In genomic region chr2:31060787-31061730, GRCm38 (mm10) we compare ENCODE assay signal across 9 mouse cellular contexts.
DNase-seq lines count a peak whose midpoint lies in the region; ATAC-seq and TF ChIP-seq lines count a peak whose summit lies in the region.
"Had no signal": no experiment of that assay in that cellular context is flagged by ENCODE, and none has a peak within 500 bp of the region (broad histone marks: within the 10 kb centered on the region; RNA-seq: fewer than 3 reads in every experiment).

No protein-coding gene starts in this region.

- peak; percentile 57 for DNase-seq in spleen, adult 12 weeks (ENCODE audit: low spot score)
- DNase-seq in forebrain, embryonic 10.5 days (ENCODE audit: extremely low spot score, low spot score), result no peak
- DNase-seq in kidney, postnatal 4 days, result no peak
- no peak for DNase-seq in adipocyte (ENCODE audit: low spot score)

- no peak overlapping the region for H3K9ac ChIP-seq in hindbrain, embryonic 16.5 days (ENCODE audit: low read depth, low read length)
- H3K9ac ChIP-seq: neural tube, embryonic 12.5 days had no signal

- H3K4me1 ChIP-seq in E14TG2a.4 (replicated peaks; ENCODE audit: low read depth, low read length), result peaks cover 82% of the 10 kb centered on the region
- peaks cover 5% of the 10 kb centered on the region; the same call in 1 of the 2 replicates for H3K4me1 ChIP-seq in brown adipose tissue, adult 24 weeks (ENCODE audit: control insufficient read depth, insufficient read depth, insufficient read length, low read length)
- peaks cover 6% of the 10 kb centered on the region for H3K4me1 ChIP-seq in forebrain, embryonic 10.5 days
- H3K4me1 ChIP-seq in hindbrain, embryonic 16.5 days (ENCODE audit: control insufficient read depth, insufficient read depth, low read depth, low read length), result no peaks in the 10 kb centered on the region; the same call in 1 of the 2 replicates
- H3K4me1 ChIP-seq: neural tube, embryonic 12.5 days had no signal

- H3K4me2 ChIP-seq in hindbrain, embryonic 16.5 days (ENCODE audit: low read length), result no peak overlapping the region
- H3K4me2 ChIP-seq: neural tube, embryonic 12.5 days had no signal

- no peaks in the 10 kb centered on the region for H3K27me3 ChIP-seq in E14TG2a.4 (ENCODE audit: insufficient read depth, low read length)
- no peaks in the 10 kb centered on the region for H3K27me3 ChIP-seq in forebrain, embryonic 10.5 days (ENCODE audit: poor library complexity, severe bottlenecking)
- H3K27me3 ChIP-seq in hindbrain, embryonic 16.5 days (replicated peaks; ENCODE audit: control insufficient read depth, insufficient read depth, low read length), result no peaks in the 10 kb centered on the region
- H3K27me3 ChIP-seq: neural tube, embryonic 12.5 days had no signal

- H3K36me3 ChIP-seq in E14TG2a.4 (ENCODE audit: insufficient read depth, low read length), result peaks cover 57% of the 10 kb centered on the region
- H3K36me3 ChIP-seq in forebrain, embryonic 10.5 days (replicated peaks), result peaks cover 27% of the 10 kb centered on the region
- H3K36me3 ChIP-seq in hindbrain, embryonic 16.5 days (ENCODE audit: control insufficient read depth, insufficient read depth, low read length), result peaks cover 14% of the 10 kb centered on the region

- no peak for TF ChIP-seq CTCF in E14TG2a.4 (conservative IDR thresholded peaks at IDR 0.05; ENCODE audit: low read length)

- peak overlapping the region; percentile 91 for H3K27ac ChIP-seq in brown adipose tissue, adult 24 weeks (replicated peaks; ENCODE audit: low read depth, low read length)
- no peak overlapping the region for H3K27ac ChIP-seq in forebrain, embryonic 10.5 days
- H3K27ac ChIP-seq in hindbrain, embryonic 16.5 days (ENCODE audit: low read depth, low read length), result no peak overlapping the region
- H3K27ac ChIP-seq: neural tube, embryonic 12.5 days had no signal

- peak; percentile 71 for ATAC-seq in inflammation-experienced regulatory T-cells, adult 6 months
- ATAC-seq in hindbrain, embryonic 16.5 days, result no peak

- no peaks in the 10 kb centered on the region for H3K9me3 ChIP-seq in E14TG2a.4 (ENCODE audit: low read length)
- H3K9me3 ChIP-seq in forebrain, embryonic 10.5 days, result no peaks in the 10 kb centered on the region; the same call in 1 of the 2 replicates
- no peaks in the 10 kb centered on the region for H3K9me3 ChIP-seq in hindbrain, embryonic 16.5 days (ENCODE audit: control insufficient read depth, low read length)
- H3K9me3 ChIP-seq: neural tube, embryonic 12.5 days had no signal

- H3K4me3 ChIP-seq in E14TG2a.4 (replicated peaks; ENCODE audit: low read length), result peak overlapping the region; percentile 80
- H3K4me3 ChIP-seq in brown adipose tissue, adult 24 weeks (ENCODE audit: insufficient read depth, low read depth, low read length), result no peak overlapping the region
- H3K4me3 ChIP-seq in forebrain, embryonic 10.5 days, result no peak overlapping the region
- no peak overlapping the region for H3K4me3 ChIP-seq in hindbrain, embryonic 16.5 days (ENCODE audit: low read length)
- H3K4me3 ChIP-seq: neural tube, embryonic 12.5 days had no signal

- WGBS in forebrain, embryonic 10.5 days, result 92% methylated on average over 28 of the region's 28 CpGs
- 83% methylated on average over 28 of the region's 28 CpGs for WGBS in hindbrain, embryonic 16.5 days
